Mouse (Mus musculus): ENCODE data around the gene Mapk7. TPM values are rescaled to one million over a fixed set of nuclear protein-coding genes. Genes with fewer than 3 reads are reported as not detected.
A peak's percentile ranks its signal among the peaks of the same experiment; 100 is the strongest.

The Mapk7 gene
- total RNA-seq, 2 experiments from 2014 or later: 20.2 TPM

GRCm38 (mm10) chr11:61469317-61469917, 24.8 kb downstream of the Mapk7 start:
- no peak for DNase-seq (ENCODE audit: low spot score in 2 of 2)

DNA sequence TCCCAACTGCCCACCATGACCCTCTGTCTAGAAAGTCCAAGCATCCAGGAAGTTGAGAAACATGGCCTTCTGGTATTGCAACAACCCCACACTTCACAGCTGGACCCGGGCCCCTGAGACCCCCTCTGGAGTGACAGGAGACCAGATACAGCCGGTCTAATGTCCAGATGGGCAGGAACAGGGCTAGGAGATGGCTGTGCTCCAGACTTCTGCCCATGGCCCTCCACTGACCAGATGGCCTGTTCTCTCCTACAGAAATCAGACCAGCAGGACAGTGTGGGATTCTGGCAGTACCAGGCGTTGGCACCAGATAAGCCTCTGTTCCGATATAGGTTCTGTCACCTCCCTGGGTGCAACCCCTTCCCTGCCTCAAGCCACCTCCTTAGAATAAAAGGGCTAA, 25.7 kb downstream of the Mapk7 start:
- DNase-seq (ENCODE audit: low spot score in 2 of 2): no peak

GRCm38 (mm10) chr11:61465422-61465821, 28.8 kb downstream of the Mapk7 start:
- no peak for DNase-seq (ENCODE audit: low spot score in 2 of 2)

DNA sequence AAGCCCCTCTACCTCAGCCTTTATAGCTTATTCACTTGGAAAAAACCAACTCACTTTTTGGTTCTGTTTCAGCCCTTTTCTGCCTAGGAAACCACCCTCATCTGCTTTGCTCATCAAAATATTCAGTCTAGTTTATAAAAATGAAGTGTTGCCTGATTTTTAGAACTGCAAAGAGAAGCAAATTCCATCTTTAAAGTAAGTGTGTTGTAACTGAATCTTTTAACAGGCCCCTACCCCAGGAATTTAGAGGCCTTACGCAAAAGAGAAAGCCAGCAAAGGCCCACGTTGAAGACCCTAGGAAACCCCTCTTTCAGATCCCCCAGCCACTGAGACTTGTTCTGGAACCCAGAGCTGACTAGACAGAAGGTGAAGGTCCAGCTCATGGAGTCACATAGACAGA, 30.1 kb downstream of the Mapk7 start:
- no peak for DNase-seq (ENCODE audit: low spot score in 2 of 2)

GRCm38 (mm10) chr11:61449499-61450292, 44.5 kb downstream of the Mapk7 start:
- peak in 1 of 2 experiments; percentile 27 for DNase-seq (ENCODE audit: low spot score in 2 of 2)

- DNase-seq (ENCODE audit: low spot score in 2 of 2): peak; percentile 57 to 72
Observed at GRCm38 (mm10) chr11:61448599-61449225, 45.5 kb downstream of the Mapk7 start.

GRCm38 (mm10) chr11:61448041-61448440, 46.2 kb downstream of the Mapk7 start:
- DNase-seq (ENCODE audit: low spot score in 2 of 2): no peak

GRCm38 (mm10) chr11:61447296-61447695, 46.9 kb downstream of the Mapk7 start:
- peak in 1 of 2 experiments; percentile 38 for DNase-seq (ENCODE audit: low spot score in 2 of 2)

DNA sequence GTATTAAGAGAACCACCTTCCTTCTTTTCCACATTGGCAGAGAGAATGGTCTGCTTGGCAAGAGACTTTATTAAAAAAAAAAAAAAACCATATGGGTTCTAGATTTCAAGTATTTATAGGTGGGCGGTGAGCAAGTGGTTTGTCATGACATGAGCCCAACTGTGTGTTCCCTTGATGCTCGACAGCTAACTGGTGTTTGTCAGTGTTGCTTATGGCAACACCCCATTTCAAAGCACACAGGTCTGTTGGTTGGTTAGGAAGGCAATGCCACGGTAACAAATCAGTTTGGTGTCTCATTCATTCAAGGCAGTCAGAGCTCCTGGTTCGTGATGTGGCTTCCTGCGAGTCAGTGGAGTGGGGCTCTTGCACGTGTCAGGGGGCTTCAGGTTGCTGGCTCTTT, 50.4 kb downstream of the Mapk7 start:
- no peak for DNase-seq (ENCODE audit: low spot score in 2 of 2)

DNA sequence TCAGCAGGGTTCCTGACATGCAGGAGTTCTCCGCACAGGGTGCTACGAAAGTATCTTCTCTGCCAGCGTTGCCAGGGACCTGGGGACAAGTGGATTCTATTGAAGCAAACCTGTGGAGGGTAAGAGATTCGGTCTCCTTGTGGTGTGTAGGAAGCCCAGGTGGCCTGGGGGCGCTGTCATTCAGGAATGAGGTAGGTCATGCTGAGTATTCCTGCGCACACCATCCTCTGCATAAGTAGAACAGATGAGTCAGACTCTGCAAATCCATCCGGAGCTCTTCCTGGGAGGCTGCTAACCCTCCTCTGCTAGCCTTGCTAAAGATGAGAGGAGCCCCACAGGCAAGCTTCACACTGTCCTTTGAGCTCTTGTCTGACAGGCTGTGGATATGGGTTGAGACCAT, 52.5 kb downstream of the Mapk7 start:
- no peak for DNase-seq (ENCODE audit: low spot score in 2 of 2)

GRCm38 (mm10) chr11:61440416-61440815, 53.8 kb downstream of the Mapk7 start:
- DNase-seq (ENCODE audit: low spot score in 2 of 2): no peak

- no peak for DNase-seq (ENCODE audit: low spot score in 2 of 2)
Observed at GRCm38 (mm10) chr11:61439170-61439569, 55.0 kb downstream of the Mapk7 start.

Other genes starting within 250 kb of the Mapk7 start
- 10 to 100 TPM; 33.8 to 36.4 TPM for gene Aldh3a2, start 226.9 kb downstream of the Mapk7 start, total RNA-seq (2021)
- not detected for gene Slc47a2, start 151.5 kb downstream of the Mapk7 start, total RNA-seq (2021)
- gene Slc47a1, start 116.1 kb downstream of the Mapk7 start, total RNA-seq (2021): 1 to 10 TPM; 2.5 to 3.4 TPM
- 1 to 10 TPM; 1.5 to 1.6 TPM for gene Rnf112, start 40.3 kb downstream of the Mapk7 start, total RNA-seq (2021)
- 100 to 1,000 TPM; 303 to 330 TPM for gene Mfap4, start 9.0 kb downstream of the Mapk7 start, total RNA-seq (2021)
- 10 to 100 TPM in 1 of 2 experiments, 1 to 10 TPM in 1; 8.1 to 11.4 TPM for gene B9d1, start 10.7 kb upstream of the Mapk7 start, total RNA-seq (2021)
- gene Epn2, start 85.3 kb upstream of the Mapk7 start, total RNA-seq (2021): 10 to 100 TPM; 26.9 to 30.4 TPM
- 1 to 10 TPM; 7.0 to 7.8 TPM for gene Grap, start 158.9 kb upstream of the Mapk7 start, total RNA-seq (2021)
- gene Fam83g, start 189.7 kb upstream of the Mapk7 start, total RNA-seq (2021): under 1 TPM; 0.34 to 0.36 TPM
- not detected for gene Slc5a10, start 226.4 kb upstream of the Mapk7 start, total RNA-seq (2021)

Data from gastrocnemius, postnatal 4 days (tissue).